Mouse (Mus musculus): ENCODE data around the gene Adgrg7. TPM values are rescaled to one million over a fixed set of nuclear protein-coding genes. Genes with fewer than 3 reads are reported as not detected.

Adgrg7 gene
- total RNA-seq (2017) = 36.5 and 41.2 TPM in 2 replicates

GRCm38 (mm10) chr16:56795481-56796139 is at the start of gene Adgrg7:
TSS of gene Adgrg7 (minus strand) at chr16:56795855.
- peak; percentile 60 to 62 for ATAC-seq (replicated peaks in 1 of 2; ENCODE audit: insufficient read depth in 1 of 2, low FRiP score in 2 of 2, low TSS enrichment in 1 of 2, low read depth in 1 of 2, poor library complexity in 2 of 2, severe bottlenecking in 2 of 2)

GRCm38 (mm10) chr16:56842988-56843387 is 47.3 kb upstream of the Adgrg7 start:
- no peak for ATAC-seq (replicated peaks in 1 of 2; ENCODE audit: insufficient read depth in 1 of 2, low FRiP score in 2 of 2, low TSS enrichment in 1 of 2, low read depth in 1 of 2, poor library complexity in 2 of 2, severe bottlenecking in 2 of 2)

- no peak for ATAC-seq (replicated peaks in 1 of 2; ENCODE audit: insufficient read depth in 1 of 2, low FRiP score in 2 of 2, low TSS enrichment in 1 of 2, low read depth in 1 of 2, poor library complexity in 2 of 2, severe bottlenecking in 2 of 2)
Observed at GRCm38 (mm10) chr16:56833312-56833711, 37.7 kb upstream of the Adgrg7 start.

- ATAC-seq (replicated peaks in 1 of 2; ENCODE audit: insufficient read depth in 1 of 2, low FRiP score in 2 of 2, low TSS enrichment in 1 of 2, low read depth in 1 of 2, poor library complexity in 2 of 2, severe bottlenecking in 2 of 2) = no peak
Observed at GRCm38 (mm10) chr16:56831986-56832385, 36.3 kb upstream of the Adgrg7 start.

- peak in 1 of 2 experiments; percentile 58; a peak in 1 of 4 replicates for ATAC-seq (replicated peaks in 1 of 2; ENCODE audit: insufficient read depth in 1 of 2, low FRiP score in 2 of 2, low TSS enrichment in 1 of 2, low read depth in 1 of 2, poor library complexity in 2 of 2, severe bottlenecking in 2 of 2)
Observed at GRCm38 (mm10) chr16:56801370-56802109, 5.9 kb upstream of the Adgrg7 start.

GRCm38 (mm10) chr16:56800946-56801345 is 5.3 kb upstream of the Adgrg7 start:
- no peak for ATAC-seq (replicated peaks in 1 of 2; ENCODE audit: insufficient read depth in 1 of 2, low FRiP score in 2 of 2, low TSS enrichment in 1 of 2, low read depth in 1 of 2, poor library complexity in 2 of 2, severe bottlenecking in 2 of 2)

- ATAC-seq (replicated peaks in 1 of 2; ENCODE audit: insufficient read depth in 1 of 2, low FRiP score in 2 of 2, low TSS enrichment in 1 of 2, low read depth in 1 of 2, poor library complexity in 2 of 2, severe bottlenecking in 2 of 2) = peak in 1 of 2 experiments; percentile 28; a peak in 2 of 4 replicates
Observed at GRCm38 (mm10) chr16:56800469-56800868, 4.8 kb upstream of the Adgrg7 start.

- ATAC-seq (replicated peaks in 1 of 2; ENCODE audit: insufficient read depth in 1 of 2, low FRiP score in 2 of 2, low TSS enrichment in 1 of 2, low read depth in 1 of 2, poor library complexity in 2 of 2, severe bottlenecking in 2 of 2) = no peak
Observed at GRCm38 (mm10) chr16:56799541-56800029, 3.9 kb upstream of the Adgrg7 start.

- ATAC-seq (replicated peaks in 1 of 2; ENCODE audit: insufficient read depth in 1 of 2, low FRiP score in 2 of 2, low TSS enrichment in 1 of 2, low read depth in 1 of 2, poor library complexity in 2 of 2, severe bottlenecking in 2 of 2) = no peak
Observed at GRCm38 (mm10) chr16:56798873-56799272, 3.2 kb upstream of the Adgrg7 start.

GRCm38 (mm10) chr16:56794383-56795144 is 1.1 kb downstream of the Adgrg7 start:
- 0 out of 4 replicates have a peak, but pooled peaks of 1 of the 2 experiments have one; percentile 35 for ATAC-seq (replicated peaks in 1 of 2; ENCODE audit: insufficient read depth in 1 of 2, low FRiP score in 2 of 2, low TSS enrichment in 1 of 2, low read depth in 1 of 2, poor library complexity in 2 of 2, severe bottlenecking in 2 of 2)

GRCm38 (mm10) chr16:56793778-56794177 is 1.9 kb downstream of the Adgrg7 start:
- ATAC-seq (replicated peaks in 1 of 2; ENCODE audit: insufficient read depth in 1 of 2, low FRiP score in 2 of 2, low TSS enrichment in 1 of 2, low read depth in 1 of 2, poor library complexity in 2 of 2, severe bottlenecking in 2 of 2) = peak; percentile 82 to 86

- ATAC-seq (replicated peaks in 1 of 2; ENCODE audit: insufficient read depth in 1 of 2, low FRiP score in 2 of 2, low TSS enrichment in 1 of 2, low read depth in 1 of 2, poor library complexity in 2 of 2, severe bottlenecking in 2 of 2) = no peak
Observed at GRCm38 (mm10) chr16:56785943-56786342, 9.7 kb downstream of the Adgrg7 start.

GRCm38 (mm10) chr16:56771163-56772105 is 24.2 kb downstream of the Adgrg7 start:
- peak; percentile 77 to 81 for ATAC-seq (replicated peaks in 1 of 2; ENCODE audit: insufficient read depth in 1 of 2, low FRiP score in 2 of 2, low TSS enrichment in 1 of 2, low read depth in 1 of 2, poor library complexity in 2 of 2, severe bottlenecking in 2 of 2)

- no peak for ATAC-seq (replicated peaks in 1 of 2; ENCODE audit: insufficient read depth in 1 of 2, low FRiP score in 2 of 2, low TSS enrichment in 1 of 2, low read depth in 1 of 2, poor library complexity in 2 of 2, severe bottlenecking in 2 of 2)
Observed at GRCm38 (mm10) chr16:56729060-56729459, 66.6 kb downstream of the Adgrg7 start.

- ATAC-seq (replicated peaks in 1 of 2; ENCODE audit: insufficient read depth in 1 of 2, low FRiP score in 2 of 2, low TSS enrichment in 1 of 2, low read depth in 1 of 2, poor library complexity in 2 of 2, severe bottlenecking in 2 of 2) = no peak
Observed at GRCm38 (mm10) chr16:56724927-56725326, 70.7 kb downstream of the Adgrg7 start.

- no peak for ATAC-seq (replicated peaks in 1 of 2; ENCODE audit: insufficient read depth in 1 of 2, low FRiP score in 2 of 2, low TSS enrichment in 1 of 2, low read depth in 1 of 2, poor library complexity in 2 of 2, severe bottlenecking in 2 of 2)
Observed at GRCm38 (mm10) chr16:56722357-56722756, 73.3 kb downstream of the Adgrg7 start.

GRCm38 (mm10) chr16:56719031-56719430 is 76.6 kb downstream of the Adgrg7 start:
- ATAC-seq (replicated peaks in 1 of 2; ENCODE audit: insufficient read depth in 1 of 2, low FRiP score in 2 of 2, low TSS enrichment in 1 of 2, low read depth in 1 of 2, poor library complexity in 2 of 2, severe bottlenecking in 2 of 2) = no peak
